ENCODE assay signal across 9 mouse cellular contexts in genomic region chr4:149564452-149565407, GRCm38 (mm10). TPM values are rescaled to one million over a fixed set of nuclear protein-coding genes. Genes with fewer than 3 reads are reported as not detected.
DNase-seq lines count a peak whose midpoint lies in the region; ATAC-seq and TF ChIP-seq lines count a peak whose summit lies in the region.
"Had no signal": no experiment of that assay in that cellular context is flagged by ENCODE, and none has a peak within 500 bp of the region (broad histone marks: within the 10 kb centered on the region; RNA-seq: fewer than 3 reads in every experiment).

No protein-coding gene starts in this region.

- H3K9me3 ChIP-seq in liver, embryonic 11.5 days (ENCODE audit: control insufficient read depth, low read length), result no peaks in the 10 kb centered on the region
- no peaks in the 10 kb centered on the region for H3K9me3 ChIP-seq in heart, embryonic 11.5 days (replicated peaks; ENCODE audit: control insufficient read depth, low read length)
- no peaks in the 10 kb centered on the region for H3K9me3 ChIP-seq in liver, postnatal 0 days (ENCODE audit: low read length)

- no peak overlapping the region for H3K9ac ChIP-seq in liver, embryonic 11.5 days (ENCODE audit: low read depth, low read length)
- no peak overlapping the region for H3K9ac ChIP-seq in heart, embryonic 11.5 days (ENCODE audit: low read depth, low read length)
- H3K9ac ChIP-seq in liver, postnatal 0 days (replicated peaks), result no peak overlapping the region

- peaks cover 12% of the 10 kb centered on the region for H3K4me1 ChIP-seq in liver, embryonic 11.5 days (replicated peaks; ENCODE audit: control insufficient read depth, insufficient read depth, low read length)
- H3K4me1 ChIP-seq in heart, embryonic 11.5 days (ENCODE audit: control insufficient read depth, insufficient read depth, low read length), result peaks cover 51% of the 10 kb centered on the region
- H3K4me1 ChIP-seq in liver, postnatal 0 days (ENCODE audit: insufficient read depth), result peaks cover 3% of the 10 kb centered on the region; the same call in 1 of the 2 replicates

- no peak overlapping the region for H3K4me2 ChIP-seq in liver, embryonic 11.5 days
- H3K4me2 ChIP-seq in heart, embryonic 11.5 days, result peak overlapping the region; percentile 55
- H3K4me2 ChIP-seq in liver, postnatal 0 days (ENCODE audit: low read depth, low read length), result no peak overlapping the region

- H3K36me3 ChIP-seq in liver, embryonic 11.5 days (ENCODE audit: control insufficient read depth, insufficient read depth, low read length), result no peaks in the 10 kb centered on the region
- no peaks in the 10 kb centered on the region for H3K36me3 ChIP-seq in heart, embryonic 11.5 days (ENCODE audit: control insufficient read depth, insufficient read depth, low read length)
- no peaks in the 10 kb centered on the region for H3K36me3 ChIP-seq in liver, postnatal 0 days (replicated peaks; ENCODE audit: insufficient read depth, low read length)

- DNase-seq in liver, result peak; percentile 62
- DNase-seq in liver, embryonic 11.5 days (ENCODE audit: low spot score), result no peak
- peak; percentile 65 for DNase-seq in embryo, embryonic 11.5 days (ENCODE audit: low read depth, low spot score)
- DNase-seq in kidney, adult 9 months, result peak; percentile 74
- peak; percentile 57 for DNase-seq in liver, postnatal 0 days
- peak; percentile 65 for DNase-seq in retina, embryonic 14.5 days (ENCODE audit: low spot score)

- WGBS in liver, embryonic 11.5 days, result 66% methylated on average over 20 of the region's 20 CpGs
- WGBS in heart, embryonic 11.5 days (ENCODE audit: insufficient replicate concordance), result 55% methylated on average over 20 of the region's 20 CpGs
- 70% methylated on average over 20 of the region's 20 CpGs for WGBS in liver, postnatal 0 days (ENCODE audit: insufficient replicate concordance)

- no peak overlapping the region for H3K27ac ChIP-seq in liver, embryonic 11.5 days (ENCODE audit: low read depth, low read length)
- H3K27ac ChIP-seq in heart, embryonic 11.5 days (ENCODE audit: low read depth, low read length), result peak overlapping the region; percentile 68
- no peak overlapping the region for H3K27ac ChIP-seq in liver, postnatal 0 days (ENCODE audit: low read depth)

- H3K4me3 ChIP-seq in liver, embryonic 11.5 days (ENCODE audit: low read depth, low read length), result no peak overlapping the region
- no peak overlapping the region for H3K4me3 ChIP-seq in heart, embryonic 11.5 days (ENCODE audit: low read depth, low read length)
- no peak overlapping the region for H3K4me3 ChIP-seq in liver, postnatal 0 days (ENCODE audit: low read depth, low read length)

- H3K27me3 ChIP-seq in liver, embryonic 11.5 days (replicated peaks; ENCODE audit: control insufficient read depth, insufficient read depth, low read length), result peaks cover 3% of the 10 kb centered on the region; the same call in 1 of the 2 replicates
- H3K27me3 ChIP-seq in heart, embryonic 11.5 days (ENCODE audit: control insufficient read depth, insufficient read depth, low read length), result no peaks in the 10 kb centered on the region
- no peaks in the 10 kb centered on the region for H3K27me3 ChIP-seq in liver, postnatal 0 days (ENCODE audit: insufficient read depth, low read length)
- H3K27me3 ChIP-seq: CH12.LX had no signal

- no peak for TF ChIP-seq EP300 in liver, postnatal 0 days (IDR thresholded peaks at IDR 0.05; ENCODE audit: low read depth)

- peak; percentile 30; the same call in 1 of the 2 replicates for TF ChIP-seq CTCF in liver, postnatal 0 days (IDR thresholded peaks at IDR 0.05; ENCODE audit: low read depth)

- ATAC-seq in liver, embryonic 11.5 days (replicated peaks; ENCODE audit: low FRiP score), result no peak
- peak; percentile 32; the same call in 1 of the 2 replicates for ATAC-seq in heart, embryonic 11.5 days (replicated peaks; ENCODE audit: insufficient number of reproducible peaks, low FRiP score, low TSS enrichment)
- peak; percentile 36; the same call in 1 of the 2 replicates for ATAC-seq in liver, postnatal 0 days
- ATAC-seq in erythroid progenitor cell, adult 5-6 weeks (replicated peaks; ENCODE audit: low FRiP score, poor library complexity, severe bottlenecking), result no peak

RNA-seq across cellular contexts. Expression of gene Clstn1, which starts 21.5 kb away (rescaled TPM):
- polyA plus RNA-seq in liver, embryonic 11.5 days (2014; fragmentation: Nextera tagmentation; extraction: Ambion mirVana), result 7.8 and 7.9 TPM in 2 replicates
- 12.3 and 18.1 TPM in 2 replicates for polyA plus RNA-seq in heart, embryonic 11.5 days (2014; fragmentation: Nextera tagmentation; extraction: Ambion mirVana)
- polyA plus RNA-seq in liver, postnatal 0 days (2015; fragmentation: Nextera tagmentation; extraction: Ambion mirVana), result 2.0 and 2.1 TPM in 2 replicates
- 0.72 and 0.84 TPM in 2 replicates for total RNA-seq in erythroid progenitor cell, adult 5-6 weeks (2015; ENCODE audit: low replicate concordance)
- 0.64 and 0.83 TPM in 2 replicates for total RNA-seq in erythroid progenitor cell, adult 5-6 weeks (2017; ENCODE audit: low replicate concordance)

RNA-seq across cellular contexts. Expression of gene Ctnnbip1, which starts 46.7 kb away (rescaled TPM):
- 21.4 and 24.6 TPM in 2 replicates for polyA plus RNA-seq in liver, embryonic 11.5 days (2014; fragmentation: Nextera tagmentation; extraction: Ambion mirVana)
- 36.3 and 36.8 TPM in 2 replicates for polyA plus RNA-seq in heart, embryonic 11.5 days (2014; fragmentation: Nextera tagmentation; extraction: Ambion mirVana)
- polyA plus RNA-seq in liver, postnatal 0 days (2015; fragmentation: Nextera tagmentation; extraction: Ambion mirVana), result 12.8 and 16.2 TPM in 2 replicates
- 0.42 TPM in 1 of 2 replicates, not detected in the other for total RNA-seq in erythroid progenitor cell, adult 5-6 weeks (2015; ENCODE audit: low replicate concordance)
- 0.39 TPM in 1 of 2 replicates, not detected in the other for total RNA-seq in erythroid progenitor cell, adult 5-6 weeks (2017; ENCODE audit: low replicate concordance)

Comparison
In these comparisons a context has a peak if more than half of its experiments do, and no peak if none do; other contexts are left out.
1. ATAC-seq: peak in heart, embryonic 11.5 days (single experiment) and liver, postnatal 0 days (single experiment); none in liver, embryonic 11.5 days (single experiment) and erythroid progenitor cell, adult 5-6 weeks (single experiment).